Mouse (Mus musculus) megakaryocyte, embryonic 14.5 days (primary cell): Measurements from ENCODE around the gene Tnni2.

Experiments used
- FLI1 ChIP-seq: IDR thresholded peaks from 2 replicates; pipeline ENCODE4 v1.6.1; 2012; ENCODE audit warnings: low read length, inconsistent platforms, mixed read lengths
- GATA1 ChIP-seq: IDR thresholded peaks from 3 replicates; pipeline ENCODE4 v1.6.1; 2012; ENCODE audit warnings: mixed read lengths, low read length, inconsistent platforms, borderline replicate concordance

GRCm38 (mm10) chr7:142446264-142446663, 4.7 kb downstream of the Tnni2 start:
- TF ChIP-seq FLI1 (no peak), GATA1 (no peak)
